Mouse (Mus musculus): ENCODE measurements at regions not wholly inside any gene's neighbourhood (a gene's known extent, or its start where the extent isn't known, plus 50 kb on each side); places are given as distances from the start of the nearest gene placed in this dataset.

DNA sequence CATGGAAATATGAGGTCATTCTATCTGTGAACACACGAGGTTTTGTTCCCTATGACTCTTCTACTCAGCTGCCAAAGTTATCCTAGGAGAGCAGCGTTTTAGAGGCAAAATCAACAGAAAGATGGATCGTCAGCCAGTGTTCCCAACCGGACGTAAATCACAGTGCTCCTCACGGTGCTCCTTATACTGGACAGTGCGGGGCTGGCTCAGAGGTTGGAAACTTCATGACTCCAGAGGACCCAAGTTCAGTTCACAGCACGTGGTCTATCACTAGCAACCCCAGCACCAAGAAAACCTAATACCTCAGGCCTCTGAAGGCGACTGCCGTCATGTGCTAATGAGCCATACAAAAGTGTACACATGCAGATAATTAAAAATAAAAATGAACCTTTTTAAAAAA, 351.2 kb upstream of the Atp11b start:
- no peaks in the 10 kb centered on the region for H3K27me3 ChIP-seq (ENCODE audit: insufficient read depth, low read length)
- no peak for ATAC-seq (ENCODE audit: extremely low read depth, insufficient number of reproducible peaks, low FRiP score, poor library complexity, severe bottlenecking)

DNA sequence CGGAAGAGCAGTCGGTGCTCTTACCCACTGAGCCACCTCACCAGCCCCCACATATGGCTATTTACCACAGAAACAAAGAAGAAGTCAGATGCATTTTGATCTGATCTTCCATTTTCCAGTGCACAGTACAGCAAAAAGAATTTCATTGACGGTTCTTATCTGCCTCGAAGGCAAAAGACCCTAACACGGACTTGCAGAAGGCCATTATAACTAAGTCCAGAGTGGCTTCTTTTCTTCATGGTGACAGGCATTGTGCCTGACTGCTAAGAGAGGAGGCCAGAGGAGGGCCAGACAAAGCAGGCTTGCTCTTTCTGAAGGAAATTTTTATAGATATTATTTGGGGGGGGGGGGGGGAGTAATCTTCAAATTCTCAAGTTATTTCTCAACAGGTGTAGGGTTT, 350.0 kb upstream of the Atp11b start:
- no peaks in the 10 kb centered on the region for H3K36me3 ChIP-seq (replicated peaks)
- peaks cover 2% of the 10 kb centered on the region for H3K9me3 ChIP-seq (replicated peaks)
- no peaks in the 10 kb centered on the region for H3K27me3 ChIP-seq (ENCODE audit: insufficient read depth, low read length)
- ATAC-seq (ENCODE audit: extremely low read depth, insufficient number of reproducible peaks, low FRiP score, poor library complexity, severe bottlenecking) = no peak
- TF ChIP-seq GATA2 (IDR thresholded peaks at IDR 0.05; ENCODE audit: borderline replicate concordance, low read depth, low read length) (no peak), GATA1 (IDR thresholded peaks at IDR 0.05; ENCODE audit: borderline replicate concordance, low read length) (no peak), POLR2AphosphoS5 (IDR thresholded peaks at IDR 0.05; ENCODE audit: insufficient replicate concordance, low read depth, low read length) (no peak), CTCF (IDR thresholded peaks at IDR 0.05; ENCODE audit: low read depth, low read length) (no peak), TAL1 (conservative IDR thresholded peaks at IDR 0.05; ENCODE audit: low read depth, low read length) (no peak)
- DNase-seq (ENCODE audit: low spot score) = no peak
- no peaks in the 10 kb centered on the region for H3K4me1 ChIP-seq (ENCODE audit: insufficient read depth, low read depth, low read length)
- H3K4me3 ChIP-seq (ENCODE audit: low read depth, low read length) = no peak overlapping the region

More for the DNA sequence above, 351.2 kb upstream of the Atp11b start:
- TF ChIP-seq CTCF (IDR thresholded peaks at IDR 0.05; ENCODE audit: low read depth, low read length) = no peak
- TF ChIP-seq GATA2 (IDR thresholded peaks at IDR 0.05; ENCODE audit: borderline replicate concordance, low read depth, low read length) = no peak
- TF ChIP-seq POLR2AphosphoS5 (IDR thresholded peaks at IDR 0.05; ENCODE audit: insufficient replicate concordance, low read depth, low read length) = no peak
- H3K36me3 ChIP-seq (replicated peaks) = no peaks in the 10 kb centered on the region
- no peak for DNase-seq (ENCODE audit: low spot score)
- H3K4me1 ChIP-seq (ENCODE audit: insufficient read depth, low read depth, low read length) = no peaks in the 10 kb centered on the region
- H3K4me3 ChIP-seq (ENCODE audit: low read depth, low read length) = no peak overlapping the region
- H3K9me3 ChIP-seq (replicated peaks) = no peaks in the 10 kb centered on the region

DNA sequence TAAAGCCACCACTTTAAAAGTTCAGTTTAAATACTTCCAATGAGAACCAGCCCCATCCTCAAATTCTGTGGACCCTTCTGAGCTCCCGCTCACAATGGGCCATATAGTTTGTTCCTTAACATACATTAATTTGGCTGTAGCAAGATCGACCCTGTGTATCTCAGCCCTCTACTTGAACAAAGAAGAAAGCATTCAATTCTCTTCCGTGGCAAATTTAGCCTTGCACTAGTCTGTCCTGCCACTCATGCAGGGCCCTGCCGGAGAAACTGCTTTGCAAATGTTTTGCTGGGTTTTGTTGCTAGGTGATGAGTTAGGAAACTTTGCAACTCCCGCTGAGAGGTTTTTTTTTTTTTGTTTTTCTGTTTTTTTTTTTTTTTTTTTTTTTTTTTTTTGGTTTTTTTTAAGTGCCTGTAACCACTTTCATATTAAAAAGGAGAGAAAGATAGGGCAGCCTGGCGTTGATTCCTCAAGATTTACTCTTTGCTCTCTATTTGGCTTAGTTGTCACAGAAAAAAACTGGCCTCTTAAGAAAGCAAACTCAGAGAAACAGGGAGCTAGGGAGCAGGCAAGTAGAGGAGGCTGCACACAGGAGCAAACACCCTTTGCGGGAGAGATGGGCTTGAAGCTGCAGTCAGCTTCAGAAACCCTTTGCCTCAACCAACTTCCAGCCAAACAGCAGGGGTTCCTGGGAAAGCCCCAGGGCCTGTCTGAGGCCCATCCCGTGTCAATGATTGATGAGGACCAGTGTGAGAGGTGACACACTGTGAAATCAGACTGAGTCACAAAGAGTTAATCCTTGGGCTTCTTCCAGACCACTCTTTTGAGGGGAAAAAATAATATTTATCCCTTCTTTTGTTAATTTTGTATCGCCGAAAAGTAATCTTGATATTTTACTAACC, 349.2 kb upstream of the Atp11b start:
- H3K9me3 ChIP-seq (replicated peaks) = peaks cover 4% of the 10 kb centered on the region
- ATAC-seq (ENCODE audit: extremely low read depth, insufficient number of reproducible peaks, low FRiP score, poor library complexity, severe bottlenecking) (no peak), DNase-seq (ENCODE audit: low spot score) (no peak)
- no peaks in the 10 kb centered on the region for H3K27me3 ChIP-seq (ENCODE audit: insufficient read depth, low read length)
- H3K4me1 ChIP-seq (ENCODE audit: insufficient read depth, low read depth, low read length) = no peaks in the 10 kb centered on the region
- H3K36me3 ChIP-seq (replicated peaks) = no peaks in the 10 kb centered on the region
- TF ChIP-seq CTCF (IDR thresholded peaks at IDR 0.05; ENCODE audit: low read depth, low read length) (no peak), POLR2AphosphoS5 (IDR thresholded peaks at IDR 0.05; ENCODE audit: insufficient replicate concordance, low read depth, low read length) (no peak), GATA2 (IDR thresholded peaks at IDR 0.05; ENCODE audit: borderline replicate concordance, low read depth, low read length) (no peak), GATA1 (IDR thresholded peaks at IDR 0.05; ENCODE audit: borderline replicate concordance, low read length) (no peak), TAL1 (conservative IDR thresholded peaks at IDR 0.05; ENCODE audit: low read depth, low read length) (no peak)
- no peak overlapping the region for H3K4me3 ChIP-seq (ENCODE audit: low read depth, low read length)

DNA sequence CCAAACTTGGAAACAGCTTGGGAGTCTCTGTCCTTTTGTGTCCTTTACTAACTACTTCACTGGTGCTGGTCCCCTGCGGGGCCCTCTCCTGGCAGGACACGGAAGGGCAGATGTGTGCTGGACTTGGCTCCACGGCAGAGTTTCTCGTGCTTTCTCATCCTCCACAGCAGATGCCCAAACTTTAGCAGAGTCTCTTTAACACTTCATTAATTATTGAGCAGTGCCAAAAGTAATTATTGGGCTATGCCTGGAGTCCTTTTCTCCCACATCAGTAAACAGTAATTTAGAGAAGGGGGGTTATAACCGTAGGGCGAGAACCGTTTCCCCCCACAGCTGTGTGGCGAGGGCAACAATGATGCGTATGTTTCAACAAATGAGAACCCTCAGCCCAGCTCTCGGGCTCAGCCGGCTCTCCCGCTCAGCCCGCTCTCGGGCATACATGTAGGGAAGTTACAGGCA, 348.3 kb upstream of the Atp11b start:
- ATAC-seq (ENCODE audit: extremely low read depth, insufficient number of reproducible peaks, low FRiP score, poor library complexity, severe bottlenecking) (no peak), DNase-seq (ENCODE audit: low spot score) (no peak)

DNA sequence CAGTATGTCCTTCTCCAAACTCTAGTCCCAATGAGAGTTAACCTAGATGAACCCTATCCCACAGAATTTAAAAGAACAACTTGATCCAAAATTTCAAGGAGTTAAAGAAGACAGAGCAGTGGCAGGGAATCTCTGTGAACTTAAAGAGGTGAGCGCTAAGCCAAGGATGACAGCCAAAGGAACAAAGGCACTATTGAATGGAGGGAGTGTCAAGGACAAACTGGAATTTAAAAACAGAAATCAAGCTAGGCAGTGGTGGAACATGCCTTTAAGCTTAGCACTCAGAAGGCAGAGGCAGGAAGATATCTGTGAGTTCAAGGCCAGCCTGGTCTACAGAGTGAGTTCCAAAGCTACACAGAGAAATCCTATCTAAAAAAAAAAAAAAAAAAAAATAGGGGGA, 316.2 kb upstream of the Atp11b start:
- TF ChIP-seq GATA1 (IDR thresholded peaks at IDR 0.05; ENCODE audit: borderline replicate concordance, low read length) (no peak), GATA2 (IDR thresholded peaks at IDR 0.05; ENCODE audit: borderline replicate concordance, low read depth, low read length) (no peak), POLR2AphosphoS5 (IDR thresholded peaks at IDR 0.05; ENCODE audit: insufficient replicate concordance, low read depth, low read length) (no peak), CTCF (IDR thresholded peaks at IDR 0.05; ENCODE audit: low read depth, low read length) (no peak), TAL1 (conservative IDR thresholded peaks at IDR 0.05; ENCODE audit: low read depth, low read length) (no peak)
- no peaks in the 10 kb centered on the region for H3K27me3 ChIP-seq (ENCODE audit: insufficient read depth, low read length)
- H3K4me1 ChIP-seq (ENCODE audit: insufficient read depth, low read depth, low read length) = no peaks in the 10 kb centered on the region
- no peaks in the 10 kb centered on the region for H3K36me3 ChIP-seq (replicated peaks)
- ATAC-seq (ENCODE audit: extremely low read depth, insufficient number of reproducible peaks, low FRiP score, poor library complexity, severe bottlenecking) (no peak), DNase-seq (ENCODE audit: low spot score) (no peak)
- no peak overlapping the region for H3K4me3 ChIP-seq (ENCODE audit: low read depth, low read length)
- H3K9me3 ChIP-seq (replicated peaks) = no peaks in the 10 kb centered on the region

More for the DNA sequence above, 348.3 kb upstream of the Atp11b start:
- H3K27me3 ChIP-seq (ENCODE audit: insufficient read depth, low read length) = no peaks in the 10 kb centered on the region
- TF ChIP-seq POLR2AphosphoS5 (IDR thresholded peaks at IDR 0.05; ENCODE audit: insufficient replicate concordance, low read depth, low read length) = no peak
- no peak for TF ChIP-seq GATA1 (IDR thresholded peaks at IDR 0.05; ENCODE audit: borderline replicate concordance, low read length)
- no peak for TF ChIP-seq TAL1 (conservative IDR thresholded peaks at IDR 0.05; ENCODE audit: low read depth, low read length)
- no peak for TF ChIP-seq GATA2 (IDR thresholded peaks at IDR 0.05; ENCODE audit: borderline replicate concordance, low read depth, low read length)
- no peak for TF ChIP-seq CTCF (IDR thresholded peaks at IDR 0.05; ENCODE audit: low read depth, low read length)
- peaks cover 4% of the 10 kb centered on the region for H3K9me3 ChIP-seq (replicated peaks)
- no peaks in the 10 kb centered on the region for H3K36me3 ChIP-seq (replicated peaks)
- H3K4me1 ChIP-seq (ENCODE audit: insufficient read depth, low read depth, low read length) = no peaks in the 10 kb centered on the region
- H3K4me3 ChIP-seq (ENCODE audit: low read depth, low read length) = no peak overlapping the region

DNA sequence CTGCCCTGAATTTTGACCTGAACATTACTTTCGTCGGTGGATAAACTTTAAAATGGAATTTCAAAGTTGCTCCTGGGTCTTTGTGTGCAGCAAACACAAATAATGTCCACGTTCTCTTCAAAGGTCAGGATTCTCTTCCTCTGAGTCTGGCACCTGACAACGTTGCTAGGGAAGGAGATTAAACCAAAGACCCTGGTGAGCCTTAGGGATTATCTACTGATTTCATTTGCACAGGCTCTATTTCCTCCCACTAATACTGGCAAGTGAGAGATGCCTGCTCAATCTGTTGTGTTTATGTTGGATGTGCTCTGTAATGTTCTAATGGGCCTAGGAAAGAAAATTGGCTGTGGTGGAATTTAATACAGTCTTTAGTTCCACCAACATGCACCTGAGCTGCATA, 291.0 kb upstream of the Atp11b start:
- Histone ChIP-seq H3K4me3 (ENCODE audit: low read depth, low read length) (no peak overlapping the region), H3K36me3 (replicated peaks) (no peaks in the 10 kb centered on the region), H3K9me3 (replicated peaks) (no peaks in the 10 kb centered on the region), H3K4me1 (ENCODE audit: insufficient read depth, low read depth, low read length) (no peaks in the 10 kb centered on the region), H3K27me3 (ENCODE audit: insufficient read depth, low read length) (no peaks in the 10 kb centered on the region)
- ATAC-seq (ENCODE audit: extremely low read depth, insufficient number of reproducible peaks, low FRiP score, poor library complexity, severe bottlenecking) (no peak), DNase-seq (ENCODE audit: low spot score) (no peak)
- no peak for TF ChIP-seq GATA1 (IDR thresholded peaks at IDR 0.05; ENCODE audit: borderline replicate concordance, low read length)
- TF ChIP-seq POLR2AphosphoS5 (IDR thresholded peaks at IDR 0.05; ENCODE audit: insufficient replicate concordance, low read depth, low read length) = no peak
- no peak for TF ChIP-seq GATA2 (IDR thresholded peaks at IDR 0.05; ENCODE audit: borderline replicate concordance, low read depth, low read length)
- no peak for TF ChIP-seq CTCF (IDR thresholded peaks at IDR 0.05; ENCODE audit: low read depth, low read length)
- TF ChIP-seq TAL1 (conservative IDR thresholded peaks at IDR 0.05; ENCODE audit: low read depth, low read length) = no peak

Data from G1E (cell line).